Mouse (Mus musculus): ENCODE data around the gene Mecom.

GRCm38 (mm10) chr3:30457975-30458678 lies 89.7 kb downstream of the Mecom start:
- TF ChIP-seq CTCF (IDR thresholded peaks at IDR 0.05; ENCODE audit: extremely low read depth, insufficient read depth, low read length): no peak
- TF ChIP-seq POLR2A (IDR thresholded peaks at IDR 0.05; ENCODE audit: extremely low read depth, insufficient read depth, low read length): no peak

Data from cortical plate, adult 2 months (tissue).